Mouse (Mus musculus) midbrain, embryonic 11.5 days (tissue): ENCODE results near the gene Defb41. TPM values are rescaled to one million over a fixed set of nuclear protein-coding genes. Genes with fewer than 3 reads are reported as not detected.

Experiments
- ATAC-seq: fragments of 200-750 bp; cut with Nextera tagmentation; 2 replicates; pipeline ENCODE4 v1.8.0; 2017; ENCODE audit warnings: moderate TSS enrichment, moderate library complexity; ENCODE audit not compliant: low FRiP score
- DNase-seq: peaks from one replicate; pipeline ENCODE4 v3.0.0; 2015; ENCODE audit warnings: low spot score; ENCODE audit errors: missing footprints
- H3K27ac ChIP-seq: fragments of 300-500 bp; sonication (generic); 2 replicates; pipeline ENCODE4 v1.5.1; 2014; ENCODE audit warnings: low read depth, low read length
- H3K27me3 ChIP-seq: fragments of 300-500 bp; sonication (generic); 2 replicates; pipeline ENCODE4 v1.6.1; 2014; ENCODE audit warnings: mild to moderate bottlenecking, low read length, moderate library complexity, mixed read lengths; ENCODE audit not compliant: control insufficient read depth, insufficient read depth
- H3K36me3 ChIP-seq: fragments of 300-500 bp; sonication (generic); 2 replicates; pipeline ENCODE4 v1.6.1; 2014; ENCODE audit warnings: mild to moderate bottlenecking, low read length, moderate library complexity, mixed read lengths; ENCODE audit not compliant: control insufficient read depth, insufficient read depth
- H3K4me1 ChIP-seq: fragments of 300-500 bp; sonication (generic); 2 replicates; pipeline ENCODE4 v1.6.1; 2014; ENCODE audit warnings: low read length; ENCODE audit not compliant: control insufficient read depth, insufficient read depth
- H3K4me2 ChIP-seq: fragments of 300-500 bp; sonication (generic); 2 replicates; pipeline ENCODE4 v1.6.1; 2014; ENCODE audit warnings: mild to moderate bottlenecking, moderate library complexity
- H3K4me3 ChIP-seq: fragments of 300-500 bp; sonication (generic); 2 replicates; pipeline ENCODE4 v1.5.1; 2014; ENCODE audit warnings: low read depth, low read length
- H3K9ac ChIP-seq: fragments of 300-500 bp; sonication (generic); 2 replicates; pipeline ENCODE4 v1.6.1; 2014; ENCODE audit warnings: low read length
- H3K9me3 ChIP-seq: fragments of 300-500 bp; sonication (generic); 2 replicates; pipeline ENCODE4 v1.6.1; 2016; ENCODE audit warnings: low read length; ENCODE audit not compliant: control insufficient read depth
- WGBS: fragments of 180-500 bp; shearing (Covaris S2); extraction: QIAGEN DNeasy Blood & Tissue Kit; methylation state at CpG from one replicate; pipeline ENCODE4 v1.1.7; 2014; 5-methylcytosine and 5-hydroxymethylcytosine counted together
- polyA plus RNA-seq: library from polyadenylated mRNA; unstranded; fragments of >200 nt; fragmentation: Nextera tagmentation; extraction: Ambion mirVana; gene quantifications from 2 replicates; pipeline ENCODE4 v1.2.1, GENCODE M21; 2014

Defb41 gene
- polyA plus RNA-seq, 1 experiment from 2014 or later, result not detected

DNA sequence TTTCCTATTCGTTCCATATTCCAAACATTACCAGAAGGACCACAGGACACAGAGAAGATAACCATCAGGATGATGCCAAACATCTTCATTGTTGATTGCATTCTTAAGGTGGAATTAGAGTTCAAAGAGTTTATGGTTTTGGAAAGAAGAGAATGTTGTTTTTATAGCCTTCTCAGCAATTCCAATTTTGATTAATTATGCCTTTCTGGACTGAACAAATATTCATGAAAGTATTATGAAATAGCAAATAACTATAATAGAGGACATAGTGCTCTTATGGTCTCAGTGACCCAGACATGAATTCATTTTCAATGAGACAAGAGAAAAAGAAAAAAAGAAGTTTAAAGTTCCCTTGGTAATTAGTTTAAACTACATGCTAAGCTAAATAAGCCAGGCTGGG, 27.6 kb downstream of the Defb41 start, which contains the start of gene Defb18:
TSS of gene Defb18 (minus strand) at position 101 of the 400 bp plus-strand sequence.
- Histone ChIP-seq H3K27ac (no peak within 1 kb of the TSS), H3K4me1 (no peaks in the 10 kb centered on the region), H3K4me3 (no peak within 1 kb of the TSS), H3K4me2 (no peak within 1 kb of the TSS), H3K9me3 (no peaks in the 10 kb centered on the region), H3K36me3 (no peaks in the 10 kb centered on the region), H3K27me3 (no peaks in the 10 kb centered on the region), H3K9ac (no peak within 1 kb of the TSS)
- WGBS, result 74% methylated on average over 1 of the region's 1 CpGs
- ATAC-seq, result no peak
- DNase-seq, result no peak

DNA sequence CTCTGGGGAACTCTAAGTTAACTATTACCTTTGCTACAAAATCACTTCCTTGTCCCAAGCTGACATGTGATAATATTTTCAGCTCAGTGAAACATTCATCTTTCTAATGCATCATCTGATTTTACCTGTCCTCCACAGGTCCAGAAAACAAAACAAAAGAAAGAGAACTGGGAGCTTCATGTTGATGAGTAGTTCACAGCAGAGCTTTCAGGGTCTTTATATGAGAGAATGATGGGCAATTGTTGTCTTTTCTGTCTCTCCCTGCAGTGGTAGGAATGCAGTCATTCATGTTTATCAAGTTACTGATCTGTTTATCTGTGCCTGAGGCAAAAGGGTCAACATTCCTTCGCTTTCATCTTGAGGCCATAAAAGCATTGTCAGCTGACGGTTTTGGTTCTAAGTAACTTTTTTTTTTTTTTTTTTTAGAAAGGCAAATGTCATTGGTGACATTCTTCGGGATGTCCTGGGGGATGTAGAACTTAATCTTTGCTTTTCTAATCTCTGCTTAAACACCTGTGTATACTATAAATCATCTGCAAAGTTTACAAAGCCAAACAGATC, 41.5 kb downstream of the Defb41 start:
- no peaks in the 10 kb centered on the region for H3K4me1 ChIP-seq
- 63% methylated on average over 3 of the region's 3 CpGs for WGBS
- no peak overlapping the region for H3K9ac ChIP-seq
- no peak overlapping the region for H3K4me3 ChIP-seq
- no peak overlapping the region for H3K27ac ChIP-seq
- H3K36me3 ChIP-seq, result no peaks in the 10 kb centered on the region
- DNase-seq (no peak), ATAC-seq (no peak)
- H3K9me3 ChIP-seq, result no peaks in the 10 kb centered on the region
- H3K4me2 ChIP-seq, result no peak overlapping the region
- no peaks in the 10 kb centered on the region for H3K27me3 ChIP-seq

Other genes with a start within 250 kb of the Defb41 start
- gene Crisp4, start 119.2 kb downstream of the Defb41 start, polyA plus RNA-seq, result not detected in 2 replicates
- gene Defb18, start 27.7 kb downstream of the Defb41 start, polyA plus RNA-seq, result not detected in 2 replicates